Mouse (Mus musculus) MEL (cell line): Measurements from ENCODE around the gene Safb. TPM values are rescaled to one million over a fixed set of nuclear protein-coding genes. Genes with fewer than 3 reads are reported as not detected.
"Not testable (repeated sequence)": the region's sequence is repeated elsewhere in the genome, so short reads cannot be mapped to it uniquely, and the experiment has no call there.

Experiments used
- DNase-seq: peaks from one replicate; pipeline ENCODE4 v3.0.0; 2011; ENCODE audit warnings: low read depth, low spot score
- H3K27ac ChIP-seq: 2 replicates; pipeline ENCODE4 v1.5.1; 2012; ENCODE audit warnings: low read depth, mild to moderate bottlenecking, control low read depth, low read length, moderate library complexity; ENCODE audit not compliant: control insufficient read depth
- H3K27me3 ChIP-seq, 2 experiments: fragments of 150-350 bp in 1 of 2; sonication (generic) in 1 of 2; 2 replicates each; pipeline ENCODE4 v1.6.1; 2012; ENCODE audit warnings: low read length in 2 of 2, mild to moderate bottlenecking in 2 of 2, improper control_type of control experiment in 1 of 2, moderate library complexity in 1 of 2; ENCODE audit not compliant: insufficient read depth in 2 of 2, control insufficient read depth in 1 of 2
- H3K36me3 ChIP-seq, 2 experiments: 2 replicates each; pipeline ENCODE4 v1.6.1; 2012 to 2014; ENCODE audit warnings: low read length in 2 of 2, improper control_type of control experiment in 1 of 2, inconsistent platforms in 1 of 2, mild to moderate bottlenecking in 1 of 2; ENCODE audit not compliant: insufficient read depth in 2 of 2, control insufficient read depth in 1 of 2
- H3K4me1 ChIP-seq, 2 experiments: fragments of 150-350 bp in 1 of 2; sonication (generic) in 1 of 2; 2 replicates each; pipeline ENCODE4 v1.6.1; 2012; ENCODE audit warnings: low read length in 2 of 2, improper control_type of control experiment in 1 of 2, mild to moderate bottlenecking in 1 of 2; ENCODE audit not compliant: insufficient read depth in 2 of 2, control insufficient read depth in 1 of 2
- H3K4me3 ChIP-seq, 2 experiments: fragments of 150-350 bp in 1 of 2; sonication (generic) in 1 of 2; 2 replicates each; pipeline ENCODE4 v1.5.1; 2012; ENCODE audit warnings: low read depth in 2 of 2, low read length in 2 of 2, mild to moderate bottlenecking in 2 of 2, moderate library complexity in 2 of 2, control low read depth in 1 of 2, improper control_type of control experiment in 1 of 2; ENCODE audit not compliant: control insufficient read depth in 1 of 2, insufficient read depth in 1 of 2
- H3K79me2 ChIP-seq: 2 replicates; pipeline ENCODE4 v1.6.1; 2012; ENCODE audit warnings: mild to moderate bottlenecking, low read length, moderate library complexity; ENCODE audit not compliant: control insufficient read depth, poor library complexity, insufficient read depth
- H3K9ac ChIP-seq: 2 replicates; pipeline ENCODE4 v1.6.1; 2012; ENCODE audit warnings: low read depth, mild to moderate bottlenecking, control low read depth, low read length, moderate library complexity; ENCODE audit not compliant: control insufficient read depth, poor library complexity, severe bottlenecking
- H3K9me3 ChIP-seq: fragments of 150-350 bp; sonication (generic); replicated peaks from 2 replicates; pipeline ENCODE4 v1.6.1; 2012; ENCODE audit warnings: mild to moderate bottlenecking, low read length, improper control_type of control experiment, moderate library complexity; ENCODE audit not compliant: insufficient read depth
- CTCF ChIP-seq, 3 experiments: IDR thresholded peaks in 2 of 3; conservative IDR thresholded peaks in 1 of 3; 2 replicates each; pipeline ENCODE4 v1.5.1; 2011 to 2012; ENCODE audit warnings: low read length in 3 of 3, low read depth in 2 of 3, mild to moderate bottlenecking in 2 of 3, improper control_type of control experiment in 1 of 3, inconsistent platforms in 1 of 3, mixed read lengths in 1 of 3, moderate library complexity in 1 of 3; ENCODE audit not compliant: control insufficient read depth in 1 of 3, insufficient read depth in 1 of 3, poor library complexity in 1 of 3, severe bottlenecking in 1 of 3
- ELF1 ChIP-seq: IDR thresholded peaks from 2 replicates; pipeline ENCODE4 v1.6.1; 2014; ENCODE audit warnings: low read depth, mild to moderate bottlenecking, inconsistent platforms, low read length, improper control_type of control experiment, moderate library complexity
- ETS1 ChIP-seq: IDR thresholded peaks from 2 replicates; pipeline ENCODE4 v1.6.1; 2012; ENCODE audit warnings: low read depth, mild to moderate bottlenecking, inconsistent platforms, low read length, improper control_type of control experiment, moderate library complexity
- GABPA ChIP-seq: IDR thresholded peaks from 2 replicates; pipeline ENCODE4 v1.6.1; 2012; ENCODE audit warnings: low read depth, mild to moderate bottlenecking, inconsistent platforms, low read length, improper control_type of control experiment, moderate library complexity
- GATA1 ChIP-seq: IDR thresholded peaks from 2 replicates; pipeline ENCODE4 v1.6.1; 2011; ENCODE audit warnings: low read depth, low read length, improper control_type of control experiment
- HCFC1 ChIP-seq: IDR thresholded peaks from 2 replicates; pipeline ENCODE4 v1.6.1; 2012; ENCODE audit warnings: low read depth, mild to moderate bottlenecking, inconsistent platforms, low read length, improper control_type of control experiment, moderate library complexity
- KAT2A ChIP-seq: conservative IDR thresholded peaks from 2 replicates; pipeline ENCODE4 v1.6.1; 2012; ENCODE audit warnings: low read depth, low read length, improper control_type of control experiment, inconsistent platforms
- MYC ChIP-seq: IDR thresholded peaks from 2 replicates; pipeline ENCODE4 v1.6.1; 2011; ENCODE audit warnings: low read depth, mild to moderate bottlenecking, low read length, improper control_type of control experiment, moderate library complexity
- NELFE ChIP-seq: IDR thresholded peaks from 2 replicates; pipeline ENCODE4 v1.6.1; 2011; ENCODE audit warnings: low read depth, low read length, improper control_type of control experiment
- NRF1 ChIP-seq: IDR thresholded peaks from 2 replicates; pipeline ENCODE4 v1.6.1; 2014; ENCODE audit warnings: low read depth, mild to moderate bottlenecking, inconsistent platforms, low read length, improper control_type of control experiment, moderate library complexity; ENCODE audit not compliant: poor library complexity, insufficient read depth, severe bottlenecking
- POLR2A ChIP-seq, 2 experiments: IDR thresholded peaks; 2 replicates each; pipeline ENCODE4 v1.6.1; 2011 to 2012; ENCODE audit warnings: low read length in 2 of 2, mild to moderate bottlenecking in 2 of 2, control low read depth in 1 of 2, improper control_type of control experiment in 1 of 2, low read depth in 1 of 2, moderate library complexity in 1 of 2; ENCODE audit not compliant: control insufficient read depth in 1 of 2, insufficient read depth in 1 of 2, poor library complexity in 1 of 2
- POLR2AphosphoS2 ChIP-seq: IDR thresholded peaks from 2 replicates; pipeline ENCODE4 v1.6.1; 2011; ENCODE audit warnings: low read length, improper control_type of control experiment
- RAD21 ChIP-seq: IDR thresholded peaks from 2 replicates; pipeline ENCODE4 v1.6.1; 2011; ENCODE audit warnings: mild to moderate bottlenecking, low read depth, low read length, improper control_type of control experiment
- SIN3A ChIP-seq: IDR thresholded peaks from 2 replicates; pipeline ENCODE4 v1.6.1; 2012; ENCODE audit warnings: low read length, improper control_type of control experiment, inconsistent platforms
- TAL1 ChIP-seq: IDR thresholded peaks from 2 replicates; pipeline ENCODE4 v1.6.1; 2012; ENCODE audit warnings: mild to moderate bottlenecking, inconsistent platforms, low read length, moderate library complexity, mixed read lengths
- TBP ChIP-seq: IDR thresholded peaks from 2 replicates; pipeline ENCODE4 v1.8.0; 2011; ENCODE audit warnings: low read depth, low read length, improper control_type of control experiment
- TCF12 ChIP-seq: IDR thresholded peaks from 2 replicates; pipeline ENCODE4 v1.6.1; 2014; ENCODE audit warnings: low read depth, mild to moderate bottlenecking, inconsistent platforms, low read length, improper control_type of control experiment, moderate library complexity
- USF1 ChIP-seq: IDR thresholded peaks from 2 replicates; pipeline ENCODE4 v1.6.1; 2014; ENCODE audit warnings: low read depth, mild to moderate bottlenecking, inconsistent platforms, low read length, improper control_type of control experiment, moderate library complexity
- ZKSCAN1 ChIP-seq: IDR thresholded peaks from 2 replicates; pipeline ENCODE4 v1.6.1; 2012; ENCODE audit warnings: low read depth, mild to moderate bottlenecking, inconsistent platforms, low read length, improper control_type of control experiment, moderate library complexity
- polyA plus RNA-seq, 2 experiments: library from polyadenylated mRNA; stranded (reverse) in 1 of 2; unstranded in 1 of 2; fragments of >175 nt in 1 of 2; fragments of >200 nt in 1 of 2; gene quantifications; 2 replicates each; pipeline versions ENCODE4 v1.2.1 to v1.2.4; 2012; ENCODE audit warnings: low replicate concordance in 2 of 2, low read depth in 1 of 2; ENCODE audit not compliant: insufficient read length in 2 of 2, insufficient read depth in 1 of 2, missing spikeins in 1 of 2
- total RNA-seq: library from RNA; depleted of rRNA; stranded (reverse); fragments of 300-350 nt; gene quantifications from 2 replicates; pipeline ENCODE4 v1.2.3, GENCODE M21; 2012

Safb gene
- total and polyA plus RNA-seq, 3 experiments = 87.3 to 203 TPM; not detected in 1

DNA sequence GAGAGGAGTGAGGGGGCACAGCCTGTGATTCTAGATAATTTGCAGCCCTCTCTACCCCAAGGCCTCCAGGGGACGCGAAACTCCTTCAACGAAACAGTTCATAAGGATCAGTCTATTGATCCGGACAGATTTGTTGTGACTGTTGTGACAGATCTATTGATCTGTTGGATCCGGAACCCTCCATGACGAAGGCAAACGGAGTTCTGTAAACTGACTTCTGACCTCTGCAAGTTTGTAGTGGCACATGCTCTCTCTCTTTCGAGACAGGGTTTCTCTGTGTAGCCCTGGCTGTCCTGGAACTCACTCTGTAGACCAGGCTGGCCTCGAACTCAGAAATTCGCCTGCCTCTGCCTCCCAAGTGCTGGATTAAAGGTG is 27.9 kb downstream of the Safb start:
- peaks cover 0 to 13% of the 10 kb centered on the region in 2 experiments; a peak in 2 of 4 replicates for H3K4me1 ChIP-seq
- not testable (repeated sequence) for H3K36me3 ChIP-seq, H3K9me3 ChIP-seq, DNase-seq, H3K27me3 ChIP-seq
- peak overlapping the region; percentile 51 for H3K9ac ChIP-seq
- peaks cover 39% of the 10 kb centered on the region for H3K79me2 ChIP-seq
- peak overlapping the region; percentile 78 for H3K27ac ChIP-seq
- H3K4me3 ChIP-seq = peak overlapping the region; percentile 23 to 63
- TF ChIP-seq TAL1 = 0 out of 2 replicates have a peak, but pooled peaks have one; percentile 32

DNA sequence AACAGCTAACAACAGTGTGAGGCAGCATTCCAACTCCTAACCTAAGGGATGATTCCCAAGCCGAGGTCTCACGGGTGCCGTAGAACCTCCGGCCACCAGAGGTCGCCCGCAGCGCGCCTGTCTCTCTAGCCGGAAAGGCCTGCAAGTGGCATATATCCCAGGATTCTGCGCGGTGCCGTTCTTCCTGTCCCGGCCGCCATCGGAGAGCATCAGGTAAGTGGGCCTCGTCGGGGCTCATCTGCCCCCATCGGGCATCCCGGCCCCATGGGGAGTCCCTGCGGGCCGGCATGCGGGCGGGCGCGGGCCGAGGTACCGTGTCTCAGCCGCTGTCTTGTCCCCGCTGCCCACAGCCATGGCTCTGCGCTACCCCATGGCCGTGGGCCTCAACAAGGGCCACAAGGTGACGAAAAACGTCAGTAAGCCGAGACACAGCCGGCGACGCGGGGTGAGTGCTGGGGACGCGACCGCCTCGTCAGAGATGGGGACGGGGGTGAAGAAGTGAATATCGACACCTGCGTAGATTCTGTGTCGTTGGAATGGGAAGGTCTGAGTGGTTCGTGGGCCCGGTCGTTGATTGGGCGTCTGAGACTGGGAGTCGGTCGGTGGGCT is 28.7 kb downstream of the Safb start, which contains the start of gene Rpl36:
Rpl36 (plus strand) TSS at position 181 of the 609 bp plus-strand sequence.
- Histone ChIP-seq H3K4me3 (peak within 1 kb of the TSS; percentile 66 to 68), H3K27me3 (no peaks in the 10 kb centered on the region), H3K4me1 (peaks cover 0 to 13% of the 10 kb centered on the region in 2 experiments; a peak in 2 of 4 replicates), H3K27ac (peak within 1 kb of the TSS; percentile 78), H3K9ac (peak within 1 kb of the TSS; percentile 77), H3K79me2 (peaks cover 32% of the 10 kb centered on the region), H3K36me3 (peaks cover 2 to 4% of the 10 kb centered on the region in 2 experiments; a peak in 3 of 4 replicates), H3K9me3 (no peaks in the 10 kb centered on the region)
- TF ChIP-seq ELF1 (peak; percentile 88), GATA1 (no peak), SIN3A (peak; percentile 90), MYC (peak; percentile 77), ETS1 (no peak), ZKSCAN1 (no peak), TBP (peak; percentile 97), CTCF (IDR thresholded peaks at IDR 0.05 in 2 of 3, conservative IDR thresholded peaks at IDR 0.05 in 1 of 3; ENCODE audit: control insufficient read depth in 1 of 3, insufficient read depth in 1 of 3, low read depth in 2 of 3, low read length in 3 of 3, poor library complexity in 1 of 3, severe bottlenecking in 1 of 3) (peak; percentile 87 to 98 (median 91)), POLR2AphosphoS2 (peak; percentile 70; the same call in 1 of the 2 replicates), GABPA (peak; percentile 81; the same call in 1 of the 2 replicates), HCFC1 (peak; percentile 94), TCF12 (peak; percentile 77), NRF1 (peak; percentile 76), USF1 (no peak), KAT2A (peak; percentile 88), RAD21 (no peak), POLR2A (IDR thresholded peaks at IDR 0.05; ENCODE audit: control insufficient read depth in 1 of 2, insufficient read depth in 1 of 2, low read depth in 1 of 2, low read length in 2 of 2, poor library complexity in 1 of 2) (peak; percentile 86 to 90), NELFE (peak; percentile 94)
- peak; percentile 94 for DNase-seq
